Mouse (Mus musculus): Measurements from ENCODE around the gene Fsd1. TPM values are rescaled to one million over a fixed set of nuclear protein-coding genes. Genes with fewer than 3 reads are reported as not detected.

Gene Fsd1
- total RNA-seq, 2 experiments from 2014 or later: not detected

- DNase-seq: peak; percentile 94 to 96
Measured at GRCm38 (mm10) chr17:56009088-56009961, 23.0 kb downstream of the Fsd1 start.

DNA sequence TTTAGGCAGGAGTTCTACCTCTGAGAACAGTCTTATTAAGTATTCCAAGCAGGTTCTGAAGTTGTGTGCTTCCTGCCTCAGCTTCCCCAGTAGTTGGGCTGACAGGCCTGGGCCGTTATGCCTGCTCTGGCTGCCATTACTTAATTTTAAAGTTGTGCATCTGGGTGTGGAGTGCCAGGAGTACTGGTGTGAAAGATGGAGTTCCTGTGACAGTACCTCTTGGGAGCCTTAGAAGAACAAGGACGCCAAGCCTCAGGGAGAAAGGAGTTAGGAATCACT is 23.6 kb downstream of the Fsd1 start:
- DNase-seq: no peak

DNA sequence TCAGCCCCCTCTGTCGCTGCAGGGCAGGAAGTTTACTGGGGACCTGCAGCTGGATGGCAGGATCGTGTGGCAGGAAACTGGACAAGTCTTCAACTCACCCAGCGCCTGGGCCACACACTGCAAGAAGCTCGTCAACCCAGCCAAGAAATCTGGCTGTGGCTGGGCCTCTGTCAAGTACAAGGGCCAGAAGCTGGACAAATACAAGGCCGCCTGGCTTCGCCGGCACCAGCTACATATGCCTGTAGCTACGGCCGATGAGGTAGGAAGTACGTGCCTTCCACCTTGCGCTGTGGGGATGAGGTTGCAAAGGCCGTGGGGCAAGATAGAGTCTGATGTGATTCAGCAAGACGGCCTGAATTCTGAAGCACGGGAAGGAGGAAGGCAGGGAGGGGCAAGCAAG is 23.9 kb downstream of the Fsd1 start:
- no peak for DNase-seq

DNA sequence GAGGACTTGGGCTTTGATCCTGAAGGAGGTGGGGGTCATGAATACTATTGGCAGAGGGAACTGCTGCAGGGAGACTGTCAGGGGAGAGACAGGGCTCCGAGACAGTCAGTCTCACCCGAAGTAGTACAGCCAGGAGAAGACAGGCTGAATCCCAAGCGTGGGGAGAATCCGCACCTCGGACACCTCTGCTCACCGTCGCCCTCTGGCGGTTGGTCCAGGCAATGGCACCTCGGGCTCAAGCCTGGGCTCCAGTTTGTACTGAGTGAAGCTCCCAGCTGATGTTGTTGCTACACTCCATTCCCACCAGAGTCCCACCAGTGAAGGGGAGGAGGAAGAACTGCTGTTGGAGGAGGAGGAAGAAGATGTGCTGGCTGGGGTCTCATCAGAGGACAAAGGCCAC is 24.4 kb downstream of the Fsd1 start:
- DNase-seq: peak; percentile 68 to 90

DNA sequence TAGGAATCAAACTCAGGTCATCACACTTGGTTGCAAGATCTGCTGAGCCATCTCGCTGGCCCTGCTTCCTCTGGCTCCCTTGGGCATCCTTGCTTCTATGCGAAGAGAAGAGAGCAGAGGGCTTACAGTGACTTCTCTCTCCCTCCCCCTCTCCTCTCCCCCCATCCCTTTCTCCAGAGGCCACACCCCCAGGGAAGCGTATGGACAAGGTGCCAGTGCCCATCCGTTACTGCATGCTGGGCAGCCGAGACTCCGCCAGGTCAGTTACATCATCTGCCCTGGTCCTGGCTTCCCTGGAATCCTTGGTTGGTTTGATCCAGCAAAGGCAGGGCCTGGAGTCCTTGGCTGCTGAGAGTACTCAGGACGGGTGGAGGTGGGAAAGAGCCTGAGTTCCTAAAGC is 25.1 kb downstream of the Fsd1 start:
- no peak for DNase-seq

- no peak for DNase-seq
Measured at GRCm38 (mm10) chr17:56015293-56015692, 29.0 kb downstream of the Fsd1 start.

DNA sequence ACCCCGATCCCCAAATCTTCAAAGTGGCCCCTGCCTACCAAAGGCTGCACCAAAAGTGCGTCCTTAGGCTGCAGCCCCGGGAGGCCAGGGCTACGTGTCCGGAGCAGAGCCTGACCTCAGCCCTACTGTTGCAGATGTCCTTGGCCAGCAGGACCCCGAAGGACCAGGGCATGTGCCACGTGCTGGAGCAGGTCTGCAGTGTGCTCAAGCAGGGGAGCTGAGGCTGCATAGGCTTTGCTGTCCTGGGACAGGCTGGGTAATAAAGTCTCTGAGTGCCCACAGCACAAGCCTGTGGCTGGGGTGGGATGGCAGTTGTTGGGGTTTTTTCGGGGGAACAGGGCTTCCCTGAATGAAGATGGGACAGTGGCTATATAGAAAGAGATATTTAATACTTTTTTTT is 30.1 kb downstream of the Fsd1 start:
- no peak for DNase-seq

DNA sequence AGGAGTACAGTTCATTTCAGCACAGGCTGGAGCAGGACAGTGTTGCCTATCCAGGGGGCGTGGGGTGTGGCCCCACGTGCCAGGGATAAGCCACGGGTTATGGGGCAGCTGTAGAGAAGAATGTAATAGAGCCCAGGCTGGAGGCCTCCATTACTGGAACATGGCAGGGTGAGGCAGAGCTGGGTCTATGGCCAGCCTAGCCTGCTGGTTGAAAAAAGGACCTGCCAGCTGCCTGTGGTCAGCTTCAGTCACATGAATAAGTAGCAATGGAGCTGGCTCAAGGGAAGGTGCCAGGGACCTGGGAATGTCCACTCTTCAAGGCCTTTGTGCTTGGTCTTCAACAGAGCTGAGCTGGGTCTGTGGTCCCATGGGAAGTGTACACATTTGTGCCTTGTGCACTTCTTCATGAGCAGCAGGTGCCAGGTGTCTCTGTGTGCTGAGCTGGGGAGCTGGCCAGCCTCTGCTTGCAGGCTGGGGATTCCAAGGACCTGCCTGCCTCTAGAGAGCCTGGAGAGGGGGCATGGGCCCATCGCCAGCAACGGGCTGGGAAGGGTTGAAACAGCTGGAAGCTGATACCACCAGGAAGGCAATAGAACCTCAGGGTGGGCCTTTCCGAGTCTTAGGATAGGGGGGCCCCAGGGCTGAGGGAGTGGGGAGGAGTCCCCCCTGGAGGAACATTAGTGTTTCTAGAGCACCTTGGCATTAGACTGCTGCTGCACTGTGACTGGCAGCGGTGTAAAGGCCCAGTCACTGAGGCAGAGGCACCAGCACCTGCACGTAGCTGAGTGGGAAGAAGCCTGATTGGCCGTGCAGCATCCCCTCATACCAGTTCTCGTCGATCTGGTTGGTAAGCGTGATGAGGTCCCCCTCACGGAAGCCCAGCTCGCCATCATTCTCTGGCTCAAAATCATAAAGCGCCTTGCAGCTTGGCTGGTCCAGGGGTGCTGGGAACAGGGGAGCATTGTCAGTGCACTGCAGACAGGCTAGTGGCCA is 30.8 kb downstream of the Fsd1 start:
- no peak for DNase-seq

GRCm38 (mm10) chr17:56017848-56018247 is 31.5 kb downstream of the Fsd1 start:
- no peak for DNase-seq

DNA sequence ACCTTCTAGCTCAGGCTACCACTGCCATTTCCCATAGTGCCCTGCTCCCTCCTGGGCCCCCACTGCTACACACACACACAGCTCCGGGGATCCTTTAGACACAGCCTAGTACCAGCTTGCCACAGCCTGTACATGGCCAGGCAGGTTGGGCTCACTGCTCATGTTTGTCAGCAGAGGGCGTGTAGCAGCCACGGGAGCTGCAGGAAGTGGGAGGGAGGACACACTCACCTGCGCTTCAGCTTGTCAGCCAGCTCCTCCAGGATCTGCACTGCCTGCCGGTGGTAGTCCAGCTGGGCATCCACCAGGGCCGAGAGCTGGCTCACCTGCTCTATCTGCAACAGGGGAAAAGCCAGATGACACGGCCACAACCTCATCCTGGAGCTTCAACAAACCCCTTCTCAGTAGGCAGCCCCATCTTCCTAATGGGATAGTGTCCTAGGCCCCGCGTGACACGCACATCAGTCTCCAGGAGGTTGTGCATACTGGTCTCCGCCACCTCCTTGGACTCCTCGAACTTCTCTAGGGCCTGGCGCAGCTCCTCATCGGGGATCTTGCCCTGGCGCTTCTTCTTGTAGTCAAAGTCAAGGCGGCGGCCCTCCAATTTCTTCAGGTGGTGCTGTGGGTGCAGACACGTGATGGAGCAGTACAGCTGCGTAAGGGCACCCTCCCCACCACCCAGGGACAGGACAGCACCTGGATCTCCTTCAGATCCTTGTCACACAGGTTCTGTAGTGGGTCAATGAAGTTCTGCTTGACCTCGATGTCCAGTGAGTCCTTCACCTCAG is 32.2 kb downstream of the Fsd1 start:
- no peak for DNase-seq

DNA sequence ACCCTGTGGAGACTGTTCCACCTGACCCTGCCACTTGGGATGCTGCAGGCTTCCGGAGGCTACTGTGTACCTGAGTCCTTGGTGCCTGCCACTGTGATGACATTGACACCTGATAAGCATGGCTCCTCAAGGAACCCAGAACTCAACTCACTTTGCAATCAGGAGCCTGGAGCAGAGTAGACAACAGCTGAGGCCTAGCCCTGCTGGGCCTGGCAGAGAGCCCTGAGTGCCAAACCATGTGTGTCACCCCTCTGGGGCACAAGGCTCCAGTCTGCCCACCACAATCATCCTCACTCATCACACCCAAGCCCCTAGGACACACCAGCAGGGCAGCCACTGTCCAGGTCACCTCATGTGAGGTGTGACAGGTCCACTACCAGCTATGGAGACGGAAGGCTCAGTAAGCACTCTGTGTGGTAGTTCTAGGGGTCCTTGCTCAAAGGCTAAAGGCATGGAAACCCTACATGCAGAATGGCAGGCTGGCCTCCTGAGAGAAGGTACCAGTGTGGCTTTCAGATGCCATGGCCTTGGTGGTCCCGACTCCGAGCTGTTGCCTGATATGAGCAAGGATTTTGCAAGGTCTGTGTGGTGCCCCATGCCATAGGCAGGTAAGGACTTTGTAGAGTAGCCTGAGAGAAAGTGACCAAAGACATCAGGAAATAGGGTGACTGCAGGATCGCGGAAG is 34.2 kb downstream of the Fsd1 start:
- DNase-seq: no peak

GRCm38 (mm10) chr17:56021161-56021910 is 35.0 kb downstream of the Fsd1 start:
- DNase-seq: no peak

GRCm38 (mm10) chr17:56022131-56022988 is 36.1 kb downstream of the Fsd1 start:
- DNase-seq: no peak

GRCm38 (mm10) chr17:56022989-56023290 is 36.6 kb downstream of the Fsd1 start:
- DNase-seq: no peak

DNA sequence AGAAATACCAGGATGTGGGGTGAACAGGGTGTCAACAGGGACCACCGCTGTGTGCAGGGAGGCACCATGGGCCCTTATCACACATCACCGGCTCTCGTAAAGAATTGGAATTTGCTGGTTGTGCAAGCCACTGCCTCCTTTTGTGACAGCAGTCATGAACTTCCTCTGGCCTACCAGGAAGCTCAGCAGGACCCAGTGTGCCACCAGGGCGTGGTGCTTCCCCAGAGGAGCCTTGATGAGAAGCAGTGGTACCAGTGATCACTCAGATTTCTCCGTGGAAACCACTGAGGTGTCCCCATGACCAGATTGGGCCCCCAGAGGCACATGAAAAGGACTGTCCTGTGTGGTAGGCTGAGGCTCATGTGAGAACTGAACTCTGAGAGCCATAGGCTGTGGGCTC is 37.1 kb downstream of the Fsd1 start:
- peak in 1 of 2 experiments; percentile 58 for DNase-seq

- DNase-seq: no peak
Measured at GRCm38 (mm10) chr17:56024476-56024875, 38.2 kb downstream of the Fsd1 start.

GRCm38 (mm10) chr17:56024931-56025330 is 38.6 kb downstream of the Fsd1 start:
- DNase-seq: no peak

- DNase-seq: peak in 1 of 2 experiments; percentile 17
Measured at GRCm38 (mm10) chr17:56026303-56026702, 40.0 kb downstream of the Fsd1 start.

GRCm38 (mm10) chr17:56026881-56027280 is 40.6 kb downstream of the Fsd1 start:
- DNase-seq: no peak

DNA sequence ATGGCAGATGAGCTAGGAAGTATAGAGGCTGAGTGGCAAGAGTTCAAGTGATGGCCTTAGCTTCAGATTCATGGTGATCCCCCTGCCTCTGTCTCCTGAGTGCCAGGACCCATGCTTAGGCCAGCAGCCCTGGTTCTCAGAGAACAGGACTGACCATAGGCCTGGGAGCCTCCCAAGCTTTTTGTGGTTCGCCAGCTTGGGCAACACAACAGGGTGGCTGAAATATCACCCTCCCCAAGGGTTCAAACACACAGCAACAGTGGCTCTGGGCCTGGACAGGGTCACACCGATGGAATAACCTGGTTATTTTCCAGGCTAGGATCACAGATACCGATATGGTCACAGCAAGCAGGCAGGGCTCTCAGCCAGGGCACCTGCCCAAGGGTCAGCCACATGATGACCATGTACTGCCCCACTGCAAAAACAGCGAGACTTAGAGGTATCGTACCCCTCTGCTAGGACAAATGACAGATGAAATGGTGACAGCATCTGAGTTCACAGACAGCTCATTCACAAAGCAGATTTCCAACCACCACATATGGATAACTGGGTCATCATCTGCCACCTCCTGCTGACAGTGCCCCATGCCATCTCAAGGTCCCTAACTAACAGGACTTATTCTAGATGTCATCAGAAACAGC is 41.6 kb downstream of the Fsd1 start:
- peak in 1 of 2 experiments; percentile 36 for DNase-seq
